Mouse (Mus musculus): ENCODE data around the gene Tagln2.

The Tagln2 gene

GRCm38 (mm10) chr1:172526380-172527081, 26.7 kb downstream of the Tagln2 start:
- DNase-seq (ENCODE audit: low spot score in 2 of 2): no peak

- DNase-seq (ENCODE audit: low spot score in 2 of 2): no peak
Measured at GRCm38 (mm10) chr1:172527431-172527830, 27.6 kb downstream of the Tagln2 start.

GRCm38 (mm10) chr1:172528701-172529100, 28.9 kb downstream of the Tagln2 start:
- peak; percentile 91 to 92 for DNase-seq (ENCODE audit: low spot score in 2 of 2)

- DNase-seq (ENCODE audit: low spot score in 2 of 2): no peak
Measured at GRCm38 (mm10) chr1:172530544-172531220, 30.8 kb downstream of the Tagln2 start.

GRCm38 (mm10) chr1:172532551-172532950, 32.7 kb downstream of the Tagln2 start:
- no peak for DNase-seq (ENCODE audit: low spot score in 2 of 2)

- no peak for DNase-seq (ENCODE audit: low spot score in 2 of 2)
Measured at GRCm38 (mm10) chr1:172535116-172535515, 35.3 kb downstream of the Tagln2 start.

- DNase-seq (ENCODE audit: low spot score in 2 of 2): no peak
Measured at GRCm38 (mm10) chr1:172539827-172540226, 40.0 kb downstream of the Tagln2 start.

- DNase-seq (ENCODE audit: low spot score in 2 of 2): no peak
Measured at GRCm38 (mm10) chr1:172540283-172540820, 40.5 kb downstream of the Tagln2 start.

- DNase-seq (ENCODE audit: low spot score in 2 of 2): no peak
Measured at GRCm38 (mm10) chr1:172546062-172546461, 46.2 kb downstream of the Tagln2 start.

- no peak for DNase-seq (ENCODE audit: low spot score in 2 of 2)
Measured at GRCm38 (mm10) chr1:172548501-172548900, 48.7 kb downstream of the Tagln2 start.

GRCm38 (mm10) chr1:172549314-172549713, 49.5 kb downstream of the Tagln2 start:
- no peak for DNase-seq (ENCODE audit: low spot score in 2 of 2)

GRCm38 (mm10) chr1:172549717-172550116, 49.9 kb downstream of the Tagln2 start:
- no peak for DNase-seq (ENCODE audit: low spot score in 2 of 2)

GRCm38 (mm10) chr1:172550551-172550951, 50.7 kb downstream of the Tagln2 start:
- peak; percentile 54 to 65 for DNase-seq (ENCODE audit: low spot score in 2 of 2)

GRCm38 (mm10) chr1:172551009-172551408, 51.2 kb downstream of the Tagln2 start:
- DNase-seq (ENCODE audit: low spot score in 2 of 2): no peak

- DNase-seq (ENCODE audit: low spot score in 2 of 2): no peak
Measured at GRCm38 (mm10) chr1:172552623-172553022, 52.8 kb downstream of the Tagln2 start.

GRCm38 (mm10) chr1:172555638-172556037, 55.8 kb downstream of the Tagln2 start, which contains the start of gene Vsig8:
Gene Vsig8, plus strand, starts transcription at chr1:172555938.
- DNase-seq (ENCODE audit: low spot score in 2 of 2): no peak
